Comparison of ENCODE assay signal across 14 mouse cellular contexts in genomic region chr1:155077675-155078074, GRCm38 (mm10). TPM values are rescaled to one million over a fixed set of nuclear protein-coding genes. Genes with fewer than 3 reads are reported as not detected.
A peak's percentile ranks its signal among the peaks of the same experiment; 100 is the strongest.
DNase-seq lines count a peak whose midpoint lies in the region; ATAC-seq lines count a peak whose summit lies in the region.
"Had no signal": no experiment of that assay in that cellular context is flagged by ENCODE, and none has a peak within 500 bp of the region (broad histone marks: within the 10 kb centered on the region; RNA-seq: fewer than 3 reads in every experiment).

No protein-coding gene starts in this region.

- no peaks in the 10 kb centered on the region for H3K36me3 ChIP-seq in heart, embryonic 10.5 days
- no peaks in the 10 kb centered on the region for H3K36me3 ChIP-seq in midbrain, embryonic 10.5 days
- no peaks in the 10 kb centered on the region for H3K36me3 ChIP-seq in midbrain, embryonic 11.5 days (ENCODE audit: control insufficient read depth, insufficient read depth, low read length)
- H3K36me3 ChIP-seq in hindbrain, embryonic 14.5 days (replicated peaks; ENCODE audit: control insufficient read depth, insufficient read depth) = no peaks in the 10 kb centered on the region
- no peaks in the 10 kb centered on the region for H3K36me3 ChIP-seq in neural tube, embryonic 11.5 days (ENCODE audit: control insufficient read depth, insufficient read depth, low read length)
- H3K36me3 ChIP-seq: G1E; liver, embryonic 13.5 days had no signal

- no peak overlapping the region for H3K4me3 ChIP-seq in heart, embryonic 10.5 days
- H3K4me3 ChIP-seq in midbrain, embryonic 10.5 days = no peak overlapping the region
- no peak overlapping the region for H3K4me3 ChIP-seq in midbrain, embryonic 11.5 days (ENCODE audit: low read depth, low read length)
- no peak overlapping the region for H3K4me3 ChIP-seq in hindbrain, embryonic 14.5 days (replicated peaks; ENCODE audit: low read length)
- H3K4me3 ChIP-seq in neural tube, embryonic 11.5 days (ENCODE audit: low read depth, low read length) = no peak overlapping the region
- H3K4me3 ChIP-seq: liver, embryonic 13.5 days; megakaryocyte, embryonic 14.5 days had no signal

- no peak for DNase-seq in heart, embryonic 10.5 days (ENCODE audit: low spot score)
- DNase-seq in heart, adult 11 months = no peak
- DNase-seq in midbrain, embryonic 10.5 days (ENCODE audit: low spot score) = no peak
- DNase-seq in midbrain, embryonic 11.5 days (ENCODE audit: low spot score, missing footprints) = no peak
- DNase-seq in hindbrain, embryonic 14.5 days (ENCODE audit: low spot score) = no peak
- DNase-seq in neural tube, embryonic 11.5 days (ENCODE audit: low spot score) = no peak
- no peak for DNase-seq in c-Kit-positive CD71-positive TER-119-positive erythroid progenitor cells, embryonic 14.5 days (ENCODE audit: low spot score)
- DNase-seq in cerebellum, adult 18-20 months = no peak
- DNase-seq: adrenal gland, postnatal 36 days; B cell, adult 2 months; gastrocnemius, postnatal 36 days; liver, embryonic 13.5 days had no signal

- no peaks in the 10 kb centered on the region for H3K9me3 ChIP-seq in heart, embryonic 10.5 days
- H3K9me3 ChIP-seq in midbrain, embryonic 10.5 days (replicated peaks) = no peaks in the 10 kb centered on the region
- no peaks in the 10 kb centered on the region for H3K9me3 ChIP-seq in midbrain, embryonic 11.5 days (ENCODE audit: control insufficient read depth, low read length)
- no peaks in the 10 kb centered on the region for H3K9me3 ChIP-seq in hindbrain, embryonic 14.5 days (ENCODE audit: control insufficient read depth, low read length)
- no peaks in the 10 kb centered on the region for H3K9me3 ChIP-seq in neural tube, embryonic 11.5 days (ENCODE audit: control insufficient read depth, low read length)
- H3K9me3 ChIP-seq: G1E; liver, embryonic 13.5 days; megakaryocyte, embryonic 14.5 days had no signal

- H3K27ac ChIP-seq in heart, embryonic 10.5 days = peak overlapping the region; percentile 17
- H3K27ac ChIP-seq in midbrain, embryonic 10.5 days (replicated peaks) = peak overlapping the region; percentile 72
- H3K27ac ChIP-seq in midbrain, embryonic 11.5 days (ENCODE audit: low read depth, low read length) = no peak overlapping the region
- H3K27ac ChIP-seq in hindbrain, embryonic 14.5 days = peak overlapping the region; percentile 44
- H3K27ac ChIP-seq in neural tube, embryonic 11.5 days (ENCODE audit: low read depth, low read length) = peak overlapping the region; percentile 42; the same call in 1 of the 2 replicates
- H3K27ac ChIP-seq: liver, embryonic 13.5 days had no signal

- no peak overlapping the region for H3K4me2 ChIP-seq in midbrain, embryonic 11.5 days
- H3K4me2 ChIP-seq in hindbrain, embryonic 14.5 days (replicated peaks) = no peak overlapping the region
- H3K4me2 ChIP-seq in neural tube, embryonic 11.5 days (ENCODE audit: low read depth) = no peak overlapping the region
- H3K4me2 ChIP-seq: liver, embryonic 13.5 days had no signal

- H3K9ac ChIP-seq in midbrain, embryonic 11.5 days (ENCODE audit: low read length) = no peak overlapping the region
- no peak overlapping the region for H3K9ac ChIP-seq in hindbrain, embryonic 14.5 days
- H3K9ac ChIP-seq in neural tube, embryonic 11.5 days (ENCODE audit: low read length) = no peak overlapping the region; the same call in 1 of the 2 replicates
- H3K9ac ChIP-seq: liver, embryonic 13.5 days had no signal

- WGBS in heart, embryonic 10.5 days = 50% methylated on average over 3 of the region's 3 CpGs
- WGBS in midbrain, embryonic 10.5 days = 85% methylated on average over 3 of the region's 3 CpGs
- WGBS in midbrain, embryonic 11.5 days = 83% methylated on average over 3 of the region's 3 CpGs
- WGBS in hindbrain, embryonic 14.5 days = 32% methylated on average over 3 of the region's 3 CpGs
- 46% methylated on average over 3 of the region's 3 CpGs for WGBS in neural tube, embryonic 11.5 days

- H3K4me1 ChIP-seq in heart, embryonic 10.5 days = peaks cover 45% of the 10 kb centered on the region
- peaks cover 70% of the 10 kb centered on the region for H3K4me1 ChIP-seq in midbrain, embryonic 10.5 days
- peaks cover 25% of the 10 kb centered on the region for H3K4me1 ChIP-seq in midbrain, embryonic 11.5 days (ENCODE audit: control insufficient read depth, insufficient read depth, low read length)
- H3K4me1 ChIP-seq in hindbrain, embryonic 14.5 days (replicated peaks; ENCODE audit: control insufficient read depth, insufficient read depth, low read length) = peaks cover 47% of the 10 kb centered on the region
- H3K4me1 ChIP-seq in neural tube, embryonic 11.5 days (ENCODE audit: control insufficient read depth, insufficient read depth, low read length) = peaks cover 33% of the 10 kb centered on the region

- no peak for ATAC-seq in midbrain, embryonic 11.5 days (ENCODE audit: low FRiP score)
- peak; percentile 41; the same call in 1 of the 2 replicates for ATAC-seq in hindbrain, embryonic 14.5 days (ENCODE audit: low FRiP score)
- peak; percentile 26; the same call in 1 of the 2 replicates for ATAC-seq in neural tube, embryonic 11.5 days (ENCODE audit: insufficient read depth, low FRiP score, low TSS enrichment)

- 0 out of 2 replicates have a peak, but pooled peaks cover 21% of the 10 kb centered on the region for H3K27me3 ChIP-seq in heart, embryonic 10.5 days (ENCODE audit: insufficient read depth, poor library complexity, severe bottlenecking)
- H3K27me3 ChIP-seq in midbrain, embryonic 10.5 days (ENCODE audit: low read depth, poor library complexity, severe bottlenecking) = peaks cover 19% of the 10 kb centered on the region
- H3K27me3 ChIP-seq in midbrain, embryonic 11.5 days (ENCODE audit: control insufficient read depth, insufficient read depth, low read length) = no peaks in the 10 kb centered on the region
- no peaks in the 10 kb centered on the region for H3K27me3 ChIP-seq in hindbrain, embryonic 14.5 days (ENCODE audit: control insufficient read depth, insufficient read depth, low read length)
- H3K27me3 ChIP-seq in neural tube, embryonic 11.5 days (ENCODE audit: control insufficient read depth, insufficient read depth, low read length) = no peaks in the 10 kb centered on the region

RNA-seq across cellular contexts. Expression of gene Ier5, which starts 21.8 kb away (rescaled TPM):
- polyA plus RNA-seq in heart, embryonic 10.5 days (2016; fragmentation: Nextera tagmentation; extraction: Ambion mirVana) = 3.4 and 8.6 TPM in 2 replicates
- 4.0 and 4.3 TPM in 2 replicates for polyA plus RNA-seq in midbrain, embryonic 10.5 days (2016; fragmentation: Nextera tagmentation; extraction: Ambion mirVana)
- 12.4 and 13.5 TPM in 2 replicates for polyA plus RNA-seq in midbrain, embryonic 11.5 days (2014; fragmentation: Nextera tagmentation; extraction: Ambion mirVana)
- 10.5 and 13.0 TPM in 2 replicates for polyA plus RNA-seq in hindbrain, embryonic 14.5 days (2014; fragmentation: Nextera tagmentation; extraction: Ambion mirVana)
- polyA plus RNA-seq in neural tube, embryonic 11.5 days (2014; fragmentation: Nextera tagmentation; extraction: Ambion mirVana) = 17.3 and 19.3 TPM in 2 replicates
